Mouse (Mus musculus) neural tube, embryonic 12.5 days (tissue): ENCODE measurements around the gene Mslnl. TPM values are rescaled to one million over a fixed set of nuclear protein-coding genes. Genes with fewer than 3 reads are reported as not detected.

Source experiments
- ATAC-seq: fragments of 200-750 bp; cut with Nextera tagmentation; 2 replicates; pipeline ENCODE4 v1.8.0; 2017; ENCODE audit warnings: low read depth, mild to moderate bottlenecking, moderate TSS enrichment, moderate library complexity; ENCODE audit not compliant: low FRiP score
- H3K27ac ChIP-seq: fragments of 300-500 bp; sonication (generic); 2 replicates; pipeline ENCODE4 v1.5.1; 2016
- H3K27me3 ChIP-seq: fragments of 300-500 bp; sonication (generic); replicated peaks from 2 replicates; pipeline ENCODE4 v1.6.1; 2016; ENCODE audit warnings: mild to moderate bottlenecking
- H3K36me3 ChIP-seq: fragments of 300-500 bp; sonication (generic); 2 replicates; pipeline ENCODE4 v1.6.1; 2016; ENCODE audit warnings: mild to moderate bottlenecking
- H3K4me1 ChIP-seq: fragments of 300-500 bp; sonication (generic); 2 replicates; pipeline ENCODE4 v1.6.1; 2016
- H3K4me2 ChIP-seq: fragments of 300-500 bp; sonication (generic); replicated peaks from 2 replicates; pipeline ENCODE4 v1.6.1; 2016; ENCODE audit warnings: mild to moderate bottlenecking
- H3K4me3 ChIP-seq: fragments of 300-500 bp; sonication (generic); 2 replicates; pipeline ENCODE4 v1.5.1; 2016
- H3K9ac ChIP-seq: fragments of 300-500 bp; sonication (generic); 2 replicates; pipeline ENCODE4 v1.6.1; 2016; ENCODE audit warnings: mild to moderate bottlenecking
- H3K9me3 ChIP-seq: fragments of 300-500 bp; sonication (generic); 2 replicates; pipeline ENCODE4 v1.6.1; 2016; ENCODE audit warnings: mild to moderate bottlenecking
- WGBS: fragments of 180-500 bp; shearing (Covaris S2); methylation state at CpG from one replicate; pipeline ENCODE4 v1.1.7; 2016; 5-methylcytosine and 5-hydroxymethylcytosine counted together
- microRNA-seq: library from miRNA; unstranded; fragments of <30 nt; microRNA quantifications from one replicate; pipeline ENCODE4, GENCODE M21; 2017
- polyA plus RNA-seq: library from polyadenylated mRNA; unstranded; fragments of >200 nt; fragmentation: Nextera tagmentation; extraction: Ambion mirVana; gene quantifications from 2 replicates; pipeline ENCODE4 v1.2.1, GENCODE M21; 2016

The Mslnl gene
- polyA plus RNA-seq, 1 experiment from 2014 or later = not detected

DNA sequence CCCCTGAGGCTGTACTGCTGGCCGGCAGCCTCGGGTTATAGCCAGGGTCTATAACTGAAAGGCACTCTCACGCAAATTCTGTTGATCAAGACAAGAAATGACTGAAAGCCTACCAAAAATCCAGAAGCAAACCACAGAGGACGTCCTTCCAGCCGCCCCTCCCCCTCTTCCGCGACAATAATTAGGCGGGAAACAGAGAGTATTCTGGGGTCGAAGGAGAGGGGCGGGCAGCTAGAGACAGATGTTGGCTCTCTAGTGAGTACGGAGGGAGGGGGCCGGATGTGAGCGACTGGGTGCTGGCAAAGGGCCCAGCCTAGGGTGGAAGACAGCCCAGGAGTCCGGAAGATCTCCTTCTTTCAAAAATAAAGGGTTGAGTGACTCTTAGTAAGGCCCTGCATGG is 56.8 kb downstream of the Mslnl start, which contains the start of gene Fam173a:
Fam173a (minus strand) TSS at position 287 of the 400 bp plus-strand sequence.
- WGBS = 0% methylated on average over 14 of the region's 14 CpGs
- Histone ChIP-seq H3K9ac (peak within 1 kb of the TSS; percentile 79), H3K36me3 (peaks cover 19% of the 10 kb centered on the region), H3K27ac (peak within 1 kb of the TSS; percentile 79), H3K27me3 (no peaks in the 10 kb centered on the region), H3K9me3 (no peaks in the 10 kb centered on the region), H3K4me2 (peak within 1 kb of the TSS; percentile 95), H3K4me1 (peaks cover 62% of the 10 kb centered on the region), H3K4me3 (peak within 1 kb of the TSS; percentile 72)
- peak; percentile 26 for ATAC-seq

- no peaks in the 10 kb centered on the region for H3K9me3 ChIP-seq
- no peak for ATAC-seq
- H3K4me1 ChIP-seq = peaks cover 62% of the 10 kb centered on the region
- peak overlapping the region; percentile 95 for H3K4me2 ChIP-seq
- no peaks in the 10 kb centered on the region for H3K27me3 ChIP-seq
- no peak overlapping the region for H3K4me3 ChIP-seq
- WGBS = 21% methylated on average over 13 of the region's 13 CpGs
- H3K36me3 ChIP-seq = peaks cover 7% of the 10 kb centered on the region
- H3K9ac ChIP-seq = peak overlapping the region; percentile 72; the same call in 1 of the 2 replicates
- peak overlapping the region; percentile 33; the same call in 1 of the 2 replicates for H3K27ac ChIP-seq
Measured at GRCm38 (mm10) chr17:25794197-25794596, 58.4 kb downstream of the Mslnl start.

DNA sequence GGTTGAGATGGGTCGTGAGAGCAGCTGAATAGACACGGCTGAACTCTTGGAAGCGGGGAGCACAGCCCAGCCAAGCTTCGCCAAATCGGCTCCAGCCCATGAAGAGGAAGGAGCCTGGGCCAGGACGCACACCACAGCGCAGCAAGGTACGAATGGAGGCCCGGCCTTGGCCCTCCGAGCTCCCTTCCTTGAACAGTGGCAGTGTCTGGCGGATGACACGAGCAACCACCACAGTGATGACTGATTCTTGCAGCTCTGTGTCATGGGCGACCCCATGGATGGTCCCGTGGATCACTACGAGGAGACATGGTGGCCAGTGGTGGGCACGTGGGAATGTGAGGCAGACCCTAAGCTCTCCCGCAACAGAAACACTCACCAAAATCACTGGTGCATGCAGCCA is 59.2 kb downstream of the Mslnl start:
- WGBS = 49% methylated on average over 17 of the region's 17 CpGs
- H3K36me3 ChIP-seq = no peaks in the 10 kb centered on the region
- H3K9ac ChIP-seq = peak overlapping the region; percentile 72
- ATAC-seq = no peak
- H3K4me1 ChIP-seq = peaks cover 62% of the 10 kb centered on the region
- H3K4me2 ChIP-seq = peak overlapping the region; percentile 95
- peak overlapping the region; percentile 34 for H3K27ac ChIP-seq
- H3K9me3 ChIP-seq = no peaks in the 10 kb centered on the region
- peak overlapping the region; percentile 80 for H3K4me3 ChIP-seq
- H3K27me3 ChIP-seq = no peaks in the 10 kb centered on the region

DNA sequence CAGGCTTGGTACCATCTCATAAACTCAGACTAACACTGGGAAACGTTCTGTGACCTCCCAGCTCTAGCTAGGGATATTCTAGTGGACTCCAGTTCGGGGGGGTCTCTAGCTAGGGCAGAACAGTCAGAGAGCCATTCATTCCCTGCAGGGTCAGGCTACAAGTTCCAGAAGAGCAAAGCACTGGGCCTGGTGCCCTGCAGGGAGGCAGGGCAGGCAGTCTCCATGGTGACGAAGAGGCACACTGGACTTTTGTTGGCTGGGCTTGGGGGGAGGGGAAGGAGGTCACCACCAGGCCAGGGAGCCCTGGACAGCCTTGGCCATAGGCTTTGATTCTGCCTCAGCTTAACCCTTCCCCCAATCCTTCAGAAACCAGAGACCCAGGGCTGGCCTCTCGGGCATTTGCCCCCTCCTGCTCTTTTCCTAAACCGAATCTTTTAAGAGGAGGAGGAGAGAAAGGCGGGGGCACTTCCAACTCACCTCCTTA is 59.8 kb downstream of the Mslnl start, which contains the start of gene AC134908.4:
AC134908.4 (minus strand) TSS at position 51 of the 484 bp plus-strand sequence.
- ATAC-seq = no peak
- Histone ChIP-seq H3K9me3 (no peaks in the 10 kb centered on the region), H3K27me3 (no peaks in the 10 kb centered on the region), H3K4me3 (peak within 1 kb of the TSS; percentile 80), H3K4me1 (peaks cover 59% of the 10 kb centered on the region), H3K36me3 (no peaks in the 10 kb centered on the region), H3K9ac (peak within 1 kb of the TSS; percentile 72), H3K27ac (peak within 1 kb of the TSS; percentile 47), H3K4me2 (peak within 1 kb of the TSS; percentile 95)
- under 1% methylated on average over 6 of the region's 6 CpGs for WGBS

- Histone ChIP-seq H3K36me3 (no peaks in the 10 kb centered on the region), H3K27ac (peak overlapping the region; percentile 47), H3K4me2 (peak overlapping the region; percentile 95), H3K9me3 (no peaks in the 10 kb centered on the region), H3K9ac (peak overlapping the region; percentile 72), H3K4me1 (peaks cover 52% of the 10 kb centered on the region), H3K4me3 (peak overlapping the region; percentile 80), H3K27me3 (no peaks in the 10 kb centered on the region)
- ATAC-seq = 0 out of 2 replicates have a peak, but pooled peaks have one; percentile 5
- WGBS = under 1% methylated on average over 37 of the region's 37 CpGs
Measured at GRCm38 (mm10) chr17:25796211-25796771, 60.4 kb downstream of the Mslnl start.

- Histone ChIP-seq H3K4me1 (peaks cover 49% of the 10 kb centered on the region), H3K27me3 (no peaks in the 10 kb centered on the region), H3K36me3 (no peaks in the 10 kb centered on the region), H3K9ac (peak within 1 kb of the TSS; percentile 72), H3K4me2 (peak within 1 kb of the TSS; percentile 95), H3K9me3 (no peaks in the 10 kb centered on the region), H3K27ac (peak within 1 kb of the TSS; percentile 47), H3K4me3 (peak within 1 kb of the TSS; percentile 80)
- ATAC-seq = peak; percentile 44; the same call in 1 of the 2 replicates
- WGBS = under 1% methylated on average over 35 of the region's 35 CpGs
Measured at GRCm38 (mm10) chr17:25796951-25797369, 61.1 kb downstream of the Mslnl start, which contains the start of gene Metrn. TSS of gene Metrn (minus strand) at chr17:25797136.

Small RNA genes within 50 kb of the gene (microRNA-seq; reads per million reads assigned to microRNA genes)
- gene Gm25083 (not detected), gene Mir6966 (not detected)

Other genes starting within 250 kb of the Mslnl start
- gene Sstr5, start 238.8 kb upstream of the Mslnl start, polyA plus RNA-seq = 0.18 TPM in 1 of 2 replicates, not detected in the other
- gene Sox8, start 165.4 kb upstream of the Mslnl start, polyA plus RNA-seq = 8.1 and 9.5 TPM in 2 replicates
- gene Lmf1, start 157.0 kb upstream of the Mslnl start, polyA plus RNA-seq = 25.2 and 25.8 TPM in 2 replicates
- 1.6 and 2.1 TPM in 2 replicates for gene Gng13, start 18.9 kb upstream of the Mslnl start, polyA plus RNA-seq
- 24.9 and 25.6 TPM in 2 replicates for gene Chtf18, start 8.6 kb upstream of the Mslnl start, polyA plus RNA-seq
- gene Rpusd1, start 8.4 kb upstream of the Mslnl start, polyA plus RNA-seq = 20.5 and 22.1 TPM in 2 replicates
- 0.27 and 0.38 TPM in 2 replicates for gene Msln, start 18.3 kb downstream of the Mslnl start, polyA plus RNA-seq
- gene Narfl, start 37.7 kb downstream of the Mslnl start, polyA plus RNA-seq = 25.5 and 29.2 TPM in 2 replicates
- gene Haghl, start 49.6 kb downstream of the Mslnl start, polyA plus RNA-seq = 102 and 103 TPM in 2 replicates
- 0.33 and 0.57 TPM in 2 replicates for gene Ccdc78, start 50.5 kb downstream of the Mslnl start, polyA plus RNA-seq
- 75.3 and 84.6 TPM in 2 replicates for gene Fam173a, start 56.9 kb downstream of the Mslnl start, polyA plus RNA-seq
- gene AC134908.4, start 59.6 kb downstream of the Mslnl start, polyA plus RNA-seq = 1.0 and 1.9 TPM in 2 replicates
- gene Metrn, start 61.1 kb downstream of the Mslnl start, polyA plus RNA-seq = 80.7 and 92.0 TPM in 2 replicates
- 25.8 and 27.0 TPM in 2 replicates for gene Fbxl16, start 73.0 kb downstream of the Mslnl start, polyA plus RNA-seq
- gene Wdr24, start 87.6 kb downstream of the Mslnl start, polyA plus RNA-seq = 27.6 and 28.6 TPM in 2 replicates
- gene Jmjd8, start 92.8 kb downstream of the Mslnl start, polyA plus RNA-seq = 67.7 and 72.6 TPM in 2 replicates
- 293 and 301 TPM in 2 replicates for gene Stub1, start 97.4 kb downstream of the Mslnl start, polyA plus RNA-seq
- gene Rhbdl1, start 101.3 kb downstream of the Mslnl start, polyA plus RNA-seq = 8.1 and 8.6 TPM in 2 replicates
- gene Gm20683, start 105.7 kb downstream of the Mslnl start, polyA plus RNA-seq = 3.9 and 4.8 TPM in 2 replicates
- 18.4 and 20.1 TPM in 2 replicates for gene Rhot2, start 108.8 kb downstream of the Mslnl start, polyA plus RNA-seq
- 23.6 and 24.9 TPM in 2 replicates for gene Wdr90, start 125.5 kb downstream of the Mslnl start, polyA plus RNA-seq
- 6.8 and 7.2 TPM in 2 replicates for gene Mcrip2, start 132.7 kb downstream of the Mslnl start, polyA plus RNA-seq
- 52.0 and 56.9 TPM in 2 replicates for gene Mettl26, start 139.0 kb downstream of the Mslnl start, polyA plus RNA-seq
- gene Wfikkn1, start 144.8 kb downstream of the Mslnl start, polyA plus RNA-seq = 0.63 and 0.86 TPM in 2 replicates
- 47.7 and 49.3 TPM in 2 replicates for gene Rab40c, start 183.7 kb downstream of the Mslnl start, polyA plus RNA-seq
- gene Pigq, start 208.9 kb downstream of the Mslnl start, polyA plus RNA-seq = 54.7 and 57.3 TPM in 2 replicates
- 0.11 and 0.14 TPM in 2 replicates for gene Nhlrc4, start 208.9 kb downstream of the Mslnl start, polyA plus RNA-seq
- 0.08 TPM in 2 replicates for gene A930017K11Rik, start 216.5 kb downstream of the Mslnl start, polyA plus RNA-seq
- gene Capn15, start 249.8 kb downstream of the Mslnl start, polyA plus RNA-seq = 28.2 and 31.5 TPM in 2 replicates